Mouse (Mus musculus) brain, adult 2 months (tissue): ENCODE measurements around the gene Cish.
A peak's percentile ranks its signal among the peaks of the same experiment; 100 is the strongest.
"Not testable (repeated sequence)": the region's sequence is repeated elsewhere in the genome, so short reads cannot be mapped to it uniquely, and the experiment has no call there.

Experiments
- DNase-seq: peaks from one replicate; pipeline ENCODE4 v3.0.0; 2011; ENCODE audit warnings: low read depth, low spot score

Cish gene

DNA sequence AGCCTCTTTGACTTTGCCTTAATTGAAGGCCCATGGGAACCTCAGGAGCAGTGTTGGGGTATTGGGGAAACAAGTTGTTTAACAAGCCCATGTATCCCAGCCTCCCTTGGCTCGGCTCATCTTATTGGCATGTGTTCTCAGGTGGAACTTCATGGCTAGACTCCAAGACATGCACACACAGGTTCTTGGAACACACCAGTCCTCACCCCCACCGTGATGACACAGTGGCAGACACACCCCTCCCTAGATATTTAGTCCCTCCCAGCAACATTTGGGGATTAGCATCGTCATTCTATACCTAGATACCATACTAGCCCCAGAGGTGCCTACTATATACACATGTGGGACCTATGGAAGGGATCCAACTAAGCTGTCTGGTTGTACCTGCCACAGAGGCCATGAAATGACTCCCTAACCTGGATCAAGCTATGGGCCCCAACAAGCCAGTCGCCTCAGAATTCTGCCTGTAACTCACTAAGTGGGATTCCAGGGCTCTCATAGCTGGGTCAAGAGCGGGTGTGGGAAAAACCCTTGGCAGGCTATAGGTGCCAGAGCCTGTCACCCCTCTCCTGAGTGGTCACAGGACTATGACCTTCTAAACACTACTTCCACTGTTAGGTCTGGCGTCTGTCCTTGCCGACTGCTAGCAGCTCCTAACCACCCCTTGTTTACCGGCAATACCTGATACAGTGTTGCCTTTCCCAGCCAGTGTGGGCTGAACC, 2.4 kb downstream of the Cish start:
- no peak for DNase-seq

DNA sequence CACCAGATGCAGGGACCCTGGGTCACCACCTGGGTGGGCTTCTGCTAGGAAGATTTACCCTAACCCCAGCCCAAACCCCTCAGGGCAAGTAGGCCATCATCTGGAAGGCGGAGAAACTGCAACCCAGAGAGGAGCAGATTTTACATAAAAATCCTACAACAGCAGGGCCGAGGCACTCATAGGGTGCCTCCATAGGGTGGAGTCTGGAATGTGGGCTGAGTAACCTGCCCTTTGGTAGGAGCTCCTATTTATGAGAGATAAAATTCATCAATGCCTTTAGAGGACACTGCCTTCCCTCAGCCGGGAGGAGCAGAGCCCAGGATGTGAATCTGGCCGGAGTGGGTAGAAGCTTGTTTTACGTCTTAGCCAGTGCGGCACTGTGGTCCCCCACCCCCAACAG, 3.0 kb downstream of the Cish start:
- DNase-seq = no peak

DNA sequence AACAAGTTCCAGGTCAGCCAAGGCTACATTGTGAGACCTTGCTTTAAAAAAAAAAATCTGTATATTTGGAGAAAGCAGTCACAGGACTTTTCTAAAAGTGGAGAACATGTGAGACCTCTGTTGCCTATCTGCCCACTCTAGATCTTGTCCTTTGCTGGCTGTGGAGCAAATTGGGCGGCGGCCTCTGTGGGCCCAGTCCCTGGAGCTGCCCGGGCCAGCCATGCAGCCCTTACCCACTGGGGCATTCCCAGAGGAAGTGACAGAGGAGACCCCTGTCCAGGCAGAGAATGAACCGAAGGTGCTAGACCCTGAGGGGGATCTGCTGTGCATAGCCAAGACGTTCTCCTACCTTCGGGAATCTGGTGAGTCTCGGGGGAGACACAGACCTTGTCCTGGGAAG, 4.0 kb downstream of the Cish start:
- DNase-seq = no peak

DNA sequence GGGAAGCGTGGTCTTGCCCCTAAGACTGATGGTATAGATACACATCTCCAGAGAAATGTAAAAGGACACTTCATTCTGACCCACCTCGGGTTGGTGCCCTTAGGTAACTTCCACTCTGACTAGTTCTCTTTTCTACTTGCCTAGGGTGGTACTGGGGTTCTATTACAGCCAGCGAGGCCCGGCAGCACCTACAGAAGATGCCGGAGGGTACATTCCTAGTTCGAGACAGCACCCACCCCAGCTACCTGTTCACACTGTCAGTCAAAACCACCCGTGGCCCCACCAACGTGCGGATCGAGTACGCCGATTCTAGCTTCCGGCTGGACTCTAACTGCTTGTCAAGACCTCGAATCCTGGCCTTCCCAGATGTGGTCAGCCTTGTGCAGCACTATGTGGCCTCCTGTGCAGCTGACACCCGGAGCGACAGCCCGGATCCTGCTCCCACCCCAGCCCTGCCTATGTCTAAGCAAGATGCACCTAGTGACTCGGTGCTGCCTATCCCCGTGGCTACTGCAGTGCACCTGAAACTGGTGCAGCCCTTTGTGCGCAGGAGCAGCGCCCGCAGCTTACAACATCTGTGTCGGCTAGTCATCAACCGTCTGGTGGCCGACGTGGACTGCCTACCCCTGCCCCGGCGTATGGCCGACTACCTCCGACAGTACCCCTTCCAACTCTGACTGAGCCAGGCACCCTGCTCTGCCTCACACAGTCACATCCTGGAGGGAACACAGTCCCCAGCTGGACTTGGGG, 4.6 kb downstream of the Cish start:
- DNase-seq = no peak

DNA sequence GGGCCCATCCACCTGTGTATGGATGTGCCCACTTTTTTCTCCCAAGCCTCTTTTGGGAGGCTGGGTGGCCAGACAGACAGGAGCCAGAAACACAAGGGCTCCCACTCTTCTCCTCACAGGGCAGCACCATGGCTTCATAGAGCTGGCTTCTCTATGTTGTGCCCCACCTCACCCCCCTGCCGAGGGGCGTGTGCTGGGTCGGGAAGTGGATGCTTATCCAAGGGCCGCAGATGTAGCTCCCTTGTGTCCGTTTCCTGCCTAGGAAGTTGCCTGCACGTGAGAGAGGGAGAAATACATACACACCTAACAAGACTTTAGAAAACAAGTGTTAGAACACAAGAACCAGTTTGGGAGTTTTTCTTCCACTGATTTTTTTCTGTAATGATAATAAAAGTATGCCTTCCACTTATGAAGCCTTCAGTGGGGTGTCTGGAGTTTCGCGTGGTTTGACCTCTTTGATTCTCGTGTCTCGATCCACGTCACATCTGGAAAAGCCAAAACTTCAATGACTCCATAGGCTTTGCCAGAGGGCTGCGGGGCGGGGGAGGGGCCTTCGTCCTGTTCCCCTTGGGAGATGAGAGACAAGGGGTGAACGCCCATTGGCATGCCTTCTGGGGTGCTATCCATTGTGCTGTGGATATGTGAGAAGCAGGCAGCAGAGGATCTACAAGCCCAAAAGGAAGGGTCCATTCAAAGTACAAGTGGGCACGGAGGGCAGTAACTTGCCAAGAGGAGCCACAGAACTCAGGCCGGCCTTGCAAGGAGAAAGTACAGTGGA, 5.9 kb downstream of the Cish start:
- DNase-seq = no peak

DNA sequence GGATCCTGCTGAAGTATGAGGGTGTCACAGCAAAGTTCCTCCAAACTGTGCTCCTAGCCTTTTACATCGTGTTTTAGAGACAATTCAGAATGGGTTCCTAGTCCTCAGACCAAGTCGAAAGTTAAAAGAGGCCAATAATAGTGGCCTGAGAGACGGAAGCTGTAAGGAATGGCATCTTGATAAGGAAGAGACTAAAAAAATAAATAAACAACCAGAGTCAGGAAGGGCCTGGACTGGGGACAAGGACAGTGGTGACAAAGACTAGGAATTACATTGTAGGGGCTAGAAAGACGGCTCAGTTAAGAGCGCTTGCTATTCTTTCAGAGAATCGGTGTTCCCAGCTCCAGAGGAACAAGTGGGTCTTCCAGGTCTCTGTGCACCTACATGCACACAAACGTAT, 6.8 kb downstream of the Cish start:
- no peak for DNase-seq

DNA sequence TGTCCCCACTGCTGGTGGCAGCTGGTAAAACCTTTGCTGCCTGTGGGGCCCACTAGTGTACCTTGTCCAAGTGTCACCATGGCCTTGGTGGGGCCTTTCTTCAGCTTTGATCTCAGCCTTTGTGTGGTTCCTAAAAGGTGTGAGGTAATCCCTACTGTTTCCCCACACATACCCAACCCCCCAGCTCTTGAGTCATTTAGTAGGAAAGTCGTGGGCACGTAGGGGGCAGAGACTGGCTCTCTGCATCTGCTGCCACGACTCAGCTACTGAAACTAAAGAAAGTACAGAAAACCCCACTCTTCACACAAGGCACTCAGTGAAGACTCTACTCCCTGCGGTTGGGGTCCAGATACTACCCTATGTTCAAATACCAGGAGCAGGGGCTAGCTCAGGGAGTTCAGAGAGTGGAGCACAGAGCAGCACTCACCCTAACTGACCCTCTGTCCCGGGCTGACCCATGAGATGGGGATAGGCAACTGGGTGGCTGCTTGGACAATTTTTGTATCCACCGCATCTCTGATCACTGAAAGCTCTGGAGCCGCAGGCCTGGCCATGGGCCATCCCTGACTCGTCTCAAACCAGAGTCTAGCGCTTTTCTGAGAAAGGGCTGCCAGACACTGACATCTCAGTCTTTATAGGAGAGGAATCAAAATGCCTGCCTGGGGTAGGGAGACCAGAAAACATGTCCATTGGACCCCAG, 7.4 kb downstream of the Cish start:
- peak; percentile 49 for DNase-seq

DNA sequence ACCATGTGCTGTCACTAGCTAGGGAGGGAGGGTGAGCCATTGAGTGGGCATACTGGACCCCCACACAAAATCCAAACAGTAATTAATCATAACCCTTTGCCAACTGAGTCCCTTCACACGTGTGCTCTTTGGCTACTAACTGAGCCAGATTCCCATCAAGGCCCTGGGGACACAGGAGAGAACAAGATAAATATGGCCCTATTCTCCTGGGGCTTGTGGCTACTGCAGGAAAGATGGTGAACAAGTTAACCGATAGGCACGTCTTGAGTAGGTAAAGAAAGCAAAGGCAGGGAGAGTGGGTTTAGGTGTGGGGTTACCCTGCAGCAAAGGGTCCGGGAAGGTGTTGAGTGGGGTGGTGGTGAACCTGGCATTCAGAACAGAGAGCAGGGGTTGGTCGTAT, 8.1 kb downstream of the Cish start:
- DNase-seq = no peak

DNA sequence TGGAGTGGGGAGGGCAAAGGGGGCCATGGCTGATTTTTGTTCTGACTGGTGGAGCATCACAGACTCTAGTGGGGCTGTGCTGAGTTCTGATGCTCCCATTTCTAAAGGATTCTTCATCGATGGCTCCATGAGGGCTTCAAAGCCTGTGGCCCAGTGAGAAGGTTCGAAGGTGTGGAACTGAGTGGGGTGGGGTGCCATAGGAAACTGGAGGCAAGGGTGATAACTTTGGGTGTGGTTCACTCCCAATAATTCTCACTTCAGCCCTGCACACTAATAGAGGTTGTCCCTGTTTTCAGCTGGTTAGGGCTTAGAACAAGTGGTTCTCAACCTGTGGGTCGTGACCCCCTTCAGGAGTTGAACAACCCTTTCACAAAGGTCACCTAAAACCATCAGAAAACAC, 8.6 kb downstream of the Cish start:
- DNase-seq = no peak

DNA sequence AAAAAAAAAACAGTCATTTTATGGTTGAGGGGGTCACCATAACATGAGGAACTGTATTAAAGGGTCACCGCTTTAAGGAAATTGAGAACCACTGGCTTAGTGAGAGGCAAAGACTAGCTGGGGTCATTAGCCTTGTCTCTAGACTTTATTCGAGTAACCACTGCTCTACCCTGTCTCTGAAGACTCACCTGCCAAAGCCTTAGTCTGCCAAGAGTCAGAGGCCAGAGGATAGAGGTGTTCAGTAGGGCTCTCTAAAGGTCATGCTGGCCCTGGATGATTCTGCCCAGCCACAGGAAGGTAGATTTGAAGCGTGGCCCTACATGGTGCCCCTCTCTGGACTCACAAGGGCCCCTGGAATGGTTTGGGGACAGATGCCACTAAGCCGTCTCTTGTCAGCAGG, 9.2 kb downstream of the Cish start:
- no peak for DNase-seq

DNA sequence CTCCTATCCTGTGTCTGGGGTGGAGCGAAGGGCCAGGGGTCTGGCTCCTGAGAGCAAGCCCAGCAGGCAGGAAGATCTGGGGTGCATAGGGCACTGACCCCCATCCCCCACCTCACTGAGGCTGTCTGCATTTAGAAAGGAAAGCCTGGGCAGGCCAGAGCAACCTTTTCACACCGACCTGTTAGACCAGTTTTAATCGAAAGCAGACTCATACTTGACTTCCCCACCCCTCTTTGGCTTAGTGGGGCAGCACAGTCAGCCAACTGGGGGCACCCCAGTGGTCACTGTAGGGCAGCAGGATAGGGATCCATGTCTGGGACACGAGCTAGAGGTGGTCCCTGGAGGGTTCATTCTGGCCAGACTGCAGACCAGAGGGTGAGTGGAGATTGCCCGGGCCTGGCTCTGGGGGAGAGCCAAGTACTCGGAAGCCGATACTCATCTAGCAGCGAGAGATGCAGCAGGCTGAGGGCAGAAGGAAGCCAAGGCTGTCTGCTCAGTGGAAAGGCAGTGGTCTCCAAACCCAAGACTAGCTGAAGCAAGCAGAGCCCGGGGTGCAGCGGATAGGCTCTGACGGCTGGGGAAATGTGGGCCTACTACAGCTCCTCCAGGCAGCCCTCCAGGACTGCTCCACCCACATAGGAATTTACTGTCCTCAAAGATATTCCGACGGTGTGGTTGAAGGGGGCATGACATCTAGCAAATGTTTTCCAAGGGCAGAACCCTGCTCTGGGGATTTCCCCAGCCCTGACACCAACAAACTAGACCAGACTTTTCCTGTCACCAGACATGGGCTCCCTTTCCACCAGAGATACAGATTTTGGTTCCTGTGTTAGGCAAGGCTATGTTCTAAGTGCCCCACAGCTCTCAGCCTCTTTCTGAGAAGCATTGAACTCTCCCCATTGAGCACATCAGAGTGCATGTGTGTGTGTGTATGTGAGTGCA, 10.0 kb downstream of the Cish start:
- DNase-seq = no peak

DNA sequence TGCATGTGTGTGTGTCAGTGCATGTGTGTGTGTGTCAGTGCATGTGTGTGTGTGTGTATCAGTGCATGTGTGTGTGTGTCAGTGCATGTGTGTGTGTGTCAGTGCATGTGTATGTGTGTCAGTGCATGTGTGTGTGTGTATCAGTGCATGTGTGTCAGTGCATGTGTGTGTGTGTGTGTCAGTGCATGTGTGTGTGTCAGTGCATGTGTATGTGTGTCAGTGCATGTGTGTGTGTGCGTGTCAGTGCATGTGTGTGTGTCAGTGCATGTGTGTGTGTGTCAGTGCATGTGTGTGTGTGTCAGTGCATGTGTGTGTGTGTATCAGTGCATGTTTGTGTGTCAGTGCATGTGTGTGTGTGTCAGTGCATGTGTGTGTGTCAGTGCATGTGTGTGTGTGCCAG, 10.8 kb downstream of the Cish start:
- not testable (repeated sequence) for DNase-seq

DNA sequence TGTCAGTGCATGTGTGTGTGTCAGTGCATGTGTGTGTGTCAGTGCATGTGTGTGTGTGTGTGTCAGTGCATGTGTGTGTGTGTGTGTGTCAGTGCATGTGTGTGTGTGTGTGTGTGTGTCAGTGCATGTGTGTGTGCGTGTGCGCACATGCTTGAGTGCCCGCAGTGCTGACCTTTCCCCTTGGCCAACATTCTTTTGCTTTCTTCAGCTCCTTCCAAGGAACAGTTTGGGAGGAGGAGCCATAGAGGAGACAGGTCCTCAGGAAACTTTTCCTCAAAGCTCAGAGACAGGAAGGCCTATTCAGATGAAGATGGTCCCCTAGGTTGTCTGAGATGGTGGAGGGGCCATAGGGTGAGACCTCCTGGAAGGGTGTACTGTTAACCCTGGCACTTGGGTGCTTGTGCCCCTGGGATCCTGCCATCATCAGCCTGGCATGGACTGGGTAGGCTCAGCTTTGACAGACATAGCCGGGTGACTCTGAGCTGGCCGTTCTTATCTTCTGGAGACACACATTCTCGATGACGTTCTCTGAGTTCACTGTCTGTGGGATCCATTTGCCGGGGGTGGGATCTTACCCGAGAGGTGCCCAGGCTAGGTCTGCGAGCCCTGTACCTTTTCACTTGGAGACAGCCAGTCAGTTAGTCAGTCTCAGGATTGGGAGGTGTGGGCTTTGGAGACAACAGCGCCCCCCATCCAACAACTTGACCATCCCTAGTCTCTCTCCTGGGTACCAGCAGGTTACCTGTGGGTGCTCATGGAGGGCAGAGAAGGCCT, 11.5 kb downstream of the Cish start:
- DNase-seq = no peak

DNA sequence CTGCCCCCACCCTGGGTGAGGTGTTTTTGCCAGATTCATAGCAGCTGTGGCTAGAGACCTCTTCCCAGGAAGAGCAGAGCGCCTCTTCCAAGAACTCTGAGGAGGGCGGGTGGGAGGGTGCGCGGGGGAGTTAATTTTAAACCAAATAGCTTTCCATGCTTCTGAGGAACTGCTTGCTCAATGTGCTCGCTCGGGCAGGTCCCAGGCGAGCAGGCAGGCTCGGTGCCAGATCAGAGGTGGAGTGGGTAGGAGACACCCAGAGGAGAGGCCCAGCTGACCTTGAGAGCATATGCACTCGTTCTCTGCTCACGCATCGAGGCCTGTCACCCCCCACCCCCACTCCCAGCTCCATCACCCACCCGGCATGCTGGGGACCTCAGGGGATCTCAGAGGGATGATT, 12.1 kb downstream of the Cish start:
- peak; percentile 73 for DNase-seq

DNA sequence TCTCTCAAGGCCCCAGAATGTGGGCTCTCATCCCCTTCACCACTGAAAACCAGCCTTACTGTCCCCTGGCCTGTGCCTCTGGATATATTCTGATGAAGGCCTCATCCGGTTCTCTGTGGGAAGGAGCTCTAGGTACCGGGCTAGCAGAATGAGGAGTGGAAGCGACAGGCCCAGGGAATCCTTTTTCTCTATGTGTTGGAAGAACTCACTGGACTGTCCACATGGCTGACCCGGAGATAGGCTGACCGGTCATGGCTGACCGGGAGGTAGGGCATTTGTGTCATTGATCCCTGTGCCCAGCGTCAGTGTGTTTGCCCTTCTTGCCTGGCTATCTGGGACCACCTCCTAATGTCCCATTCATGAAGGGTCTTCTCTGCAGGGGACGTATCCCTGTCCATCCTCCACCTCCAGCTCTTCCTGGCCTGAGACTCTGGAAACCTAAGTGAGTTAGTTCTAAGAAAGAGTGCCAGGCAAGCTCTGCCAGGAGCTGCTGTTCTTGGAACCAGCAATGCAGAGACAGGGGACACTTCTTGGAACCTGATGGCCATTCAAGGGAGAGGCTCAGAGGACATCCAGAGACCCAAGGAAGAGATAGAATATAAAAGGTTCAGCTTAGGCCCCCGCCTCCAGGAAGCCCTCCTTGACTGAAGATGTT, 12.6 kb downstream of the Cish start:
- DNase-seq = no peak

DNA sequence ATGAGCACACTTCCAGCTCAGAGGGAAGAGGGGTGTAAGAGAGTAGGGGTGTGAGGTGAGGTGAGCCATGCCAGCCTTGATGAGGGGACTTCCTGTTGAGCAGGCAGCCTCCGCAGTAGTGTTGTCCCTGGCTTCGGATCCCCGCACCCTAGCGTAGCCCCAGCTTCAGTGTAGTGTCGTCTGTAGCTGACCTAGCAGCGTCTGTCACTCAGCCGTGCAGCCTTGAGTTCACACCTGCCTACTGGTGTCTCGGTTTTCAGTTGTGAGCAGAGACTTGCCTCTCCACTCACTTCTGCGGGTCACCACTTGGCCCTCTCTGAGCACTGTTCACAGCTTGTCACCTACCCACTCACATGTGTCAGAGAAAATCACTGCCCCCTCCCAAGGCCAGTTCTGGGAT, 13.3 kb downstream of the Cish start:
- DNase-seq = no peak

DNA sequence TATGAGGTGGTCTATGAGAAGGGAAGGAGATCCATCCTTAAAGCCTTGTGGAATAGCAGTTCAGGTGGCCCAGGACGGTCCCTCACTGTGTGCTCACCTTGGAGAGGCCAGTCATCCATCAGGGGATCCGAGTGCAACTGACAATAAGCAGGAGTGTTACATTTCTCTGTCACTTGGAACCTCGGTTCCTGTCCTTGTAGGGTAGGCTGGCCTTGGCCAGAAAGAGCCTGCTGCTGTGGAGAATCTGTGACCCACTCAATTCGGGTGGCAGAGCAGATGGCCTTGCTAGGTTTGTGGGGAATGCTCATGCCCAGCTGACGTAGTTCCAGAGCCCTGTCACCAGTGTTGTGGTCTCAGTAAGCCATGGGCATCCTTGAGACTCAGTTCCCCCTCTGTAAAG, 13.8 kb downstream of the Cish start:
- no peak for DNase-seq

DNA sequence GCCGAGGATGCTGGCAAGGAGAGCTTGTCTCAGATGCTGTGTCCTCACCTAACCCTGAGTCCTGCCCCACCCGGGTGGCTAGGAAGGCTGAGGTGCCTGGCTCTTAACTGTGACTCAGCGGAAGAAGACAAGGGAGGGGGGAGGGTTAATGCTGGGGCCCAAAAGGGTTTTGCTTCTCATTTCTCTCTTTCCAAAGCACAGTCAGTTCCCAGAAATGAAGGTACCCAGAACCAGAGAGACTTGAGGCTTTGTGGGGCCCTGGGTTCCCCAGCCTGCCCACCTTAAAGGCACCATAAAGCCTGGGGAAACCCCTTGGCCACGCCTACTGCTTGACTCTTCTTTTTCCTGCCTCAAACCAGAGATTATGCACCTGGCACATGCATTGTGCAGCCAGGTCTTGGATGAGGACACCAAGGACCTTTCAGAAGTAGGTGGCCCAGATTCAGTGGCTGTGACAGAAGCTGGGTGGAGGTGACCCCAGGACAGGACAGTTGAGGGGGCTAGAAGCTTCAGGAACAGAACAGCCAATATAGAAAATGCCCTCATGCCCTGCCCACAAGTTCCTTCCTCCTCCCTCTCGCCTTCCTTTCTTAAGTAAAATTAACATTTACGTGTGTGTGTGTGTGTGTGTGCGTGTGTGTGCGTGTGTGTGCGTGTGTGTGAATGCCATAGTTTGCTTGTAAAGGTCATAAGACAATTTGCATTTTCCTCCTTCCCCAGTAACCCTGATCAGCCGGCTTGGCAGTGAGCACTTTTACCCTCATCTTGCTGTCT, 17.2 kb downstream of the Cish start:
- DNase-seq = peak; percentile 63

DNA sequence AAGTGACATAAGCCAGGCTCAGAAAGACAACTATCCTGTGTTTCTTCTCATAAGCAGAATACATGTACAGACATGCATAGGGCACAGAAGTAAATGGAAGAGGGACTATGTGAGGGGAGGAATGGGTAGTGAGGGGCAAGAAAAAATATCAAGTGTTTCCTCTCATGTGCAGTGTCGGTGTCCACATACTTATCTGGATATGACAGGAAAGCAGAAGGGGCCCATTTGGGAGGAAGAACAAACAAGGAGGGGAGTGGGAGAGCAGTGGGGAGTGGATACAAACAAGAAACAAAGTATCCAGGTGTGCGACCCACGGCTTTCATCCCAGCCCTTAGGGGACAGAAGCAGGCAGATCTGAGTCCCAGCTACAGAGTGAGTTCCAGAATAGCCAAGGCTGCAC, 18.1 kb downstream of the Cish start:
- no peak for DNase-seq
